Mouse (Mus musculus): ENCODE results near the gene Cadps2.

Cadps2 gene

GRCm38 (mm10) chr6:23839009-23839811, at the start of gene Cadps2:
Gene Cadps2, minus strand, starts transcription at chr6:23839421.
- DNase-seq, result peak; percentile 2

GRCm38 (mm10) chr6:23886418-23886817, 47.2 kb upstream of the Cadps2 start:
- no peak for DNase-seq

GRCm38 (mm10) chr6:23876765-23877408, 37.7 kb upstream of the Cadps2 start:
- DNase-seq, result no peak

- no peak for DNase-seq
Measured at GRCm38 (mm10) chr6:23876363-23876762, 37.1 kb upstream of the Cadps2 start.

- DNase-seq, result no peak
Measured at GRCm38 (mm10) chr6:23873812-23874211, 34.6 kb upstream of the Cadps2 start.

GRCm38 (mm10) chr6:23873231-23873630, 34.0 kb upstream of the Cadps2 start:
- DNase-seq, result no peak

GRCm38 (mm10) chr6:23869971-23870370, 30.8 kb upstream of the Cadps2 start:
- no peak for DNase-seq

GRCm38 (mm10) chr6:23866298-23866697, 27.1 kb upstream of the Cadps2 start:
- DNase-seq, result no peak

- DNase-seq, result no peak
Measured at GRCm38 (mm10) chr6:23853464-23853863, 14.2 kb upstream of the Cadps2 start.

GRCm38 (mm10) chr6:23840001-23840400, 780 bp upstream of the Cadps2 start:
- DNase-seq, result no peak

GRCm38 (mm10) chr6:23838401-23839008, 716 bp downstream of the Cadps2 start:
- DNase-seq, result no peak

- DNase-seq, result no peak
Measured at GRCm38 (mm10) chr6:23837631-23838030, 1.6 kb downstream of the Cadps2 start.

GRCm38 (mm10) chr6:23837127-23837526, 2.1 kb downstream of the Cadps2 start:
- no peak for DNase-seq

- DNase-seq, result no peak
Measured at GRCm38 (mm10) chr6:23836694-23837093, 2.5 kb downstream of the Cadps2 start.

- DNase-seq, result no peak
Measured at GRCm38 (mm10) chr6:23835552-23835951, 3.7 kb downstream of the Cadps2 start.

- no peak for DNase-seq
Measured at GRCm38 (mm10) chr6:23830741-23831140, 8.5 kb downstream of the Cadps2 start.

- DNase-seq, result no peak
Measured at GRCm38 (mm10) chr6:23829338-23829737, 9.9 kb downstream of the Cadps2 start.

GRCm38 (mm10) chr6:23821819-23822218, 17.4 kb downstream of the Cadps2 start:
- DNase-seq, result no peak

- no peak for DNase-seq
Measured at GRCm38 (mm10) chr6:23810087-23810486, 29.1 kb downstream of the Cadps2 start.

- DNase-seq, result no peak
Measured at GRCm38 (mm10) chr6:23809344-23809743, 29.9 kb downstream of the Cadps2 start.

GRCm38 (mm10) chr6:23805333-23805732, 33.9 kb downstream of the Cadps2 start:
- no peak for DNase-seq

GRCm38 (mm10) chr6:23791822-23792221, 47.4 kb downstream of the Cadps2 start:
- no peak for DNase-seq

- no peak for DNase-seq
Measured at GRCm38 (mm10) chr6:23777641-23778040, 61.6 kb downstream of the Cadps2 start.

- DNase-seq, result no peak
Measured at GRCm38 (mm10) chr6:23762204-23762603, 77.0 kb downstream of the Cadps2 start.
